Mouse (Mus musculus): Measurements from ENCODE around the gene Frmpd4.

DNA sequence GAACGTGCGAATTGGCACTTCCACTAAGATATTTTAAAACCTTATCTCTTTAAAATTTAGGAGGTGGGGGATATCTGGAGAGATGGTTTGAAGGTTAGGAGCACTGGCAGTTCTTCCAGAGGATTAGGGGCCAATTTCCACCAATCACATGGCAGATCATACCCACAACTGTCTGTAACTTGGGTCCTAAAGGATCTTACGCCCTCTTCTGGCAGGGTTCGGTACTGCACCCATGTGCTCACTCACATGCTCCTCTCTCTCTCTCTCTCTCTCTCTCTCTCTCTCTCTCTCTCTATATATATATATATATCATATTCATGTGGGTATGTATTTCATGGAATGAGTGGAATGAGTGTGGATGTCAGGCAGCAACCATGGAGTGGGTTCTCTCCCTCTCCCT lies 759.7 kb downstream of the Frmpd4 start:
- TF ChIP-seq POLR2A (IDR thresholded peaks at IDR 0.05; ENCODE audit: control insufficient read depth, low read depth, low read length) (no peak), CTCF (IDR thresholded peaks at IDR 0.05; ENCODE audit: control insufficient read depth, insufficient read depth, insufficient replicate concordance, low read depth, low read length) (peak; percentile 25; the same call in 1 of the 2 replicates)
